Mouse (Mus musculus) erythroblast, embryonic 14.5 days (primary cell): ENCODE measurements around the gene Ugcg.

Experiments used
- GATA1 ChIP-seq: IDR thresholded peaks from 2 replicates; pipeline ENCODE4 v1.6.1; 2012; ENCODE audit warnings: low read length, inconsistent platforms, mixed read lengths
- TAL1 ChIP-seq: IDR thresholded peaks from 3 replicates; pipeline ENCODE4 v1.6.1; 2012; ENCODE audit warnings: low read length, inconsistent platforms, mixed read lengths

DNA sequence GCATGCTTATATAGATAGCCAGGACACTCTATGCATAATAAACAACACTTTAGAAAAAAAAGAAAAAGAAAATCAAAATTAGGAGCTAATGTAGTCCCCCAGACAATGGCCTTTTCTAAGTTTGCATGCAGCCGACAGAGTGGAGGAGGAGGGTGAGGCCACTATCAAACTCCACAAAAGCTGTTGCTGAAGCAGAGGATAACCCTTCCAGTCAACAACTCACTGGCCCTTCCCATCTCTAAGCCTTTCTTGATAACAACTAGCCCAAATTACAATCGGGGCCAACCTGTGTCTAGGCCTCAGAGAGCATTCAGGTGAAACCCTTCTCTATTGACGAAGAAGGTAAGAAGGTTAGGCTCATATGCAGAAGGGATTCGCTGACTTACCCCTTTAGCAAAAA, 56.7 kb downstream of the Ugcg start:
- TF ChIP-seq GATA1 (no peak), TAL1 (no peak)
